Mouse (Mus musculus) megakaryocyte-erythroid progenitor cell, adult 5-6 weeks (primary cell): ENCODE measurements around the gene Epor. TPM values are rescaled to one million over a fixed set of nuclear protein-coding genes. Genes with fewer than 3 reads are reported as not detected.

Experiments used
- ATAC-seq: replicated peaks from 2 replicates; pipeline ENCODE4 v1.8.0; 2016; ENCODE audit warnings: mild to moderate bottlenecking, inconsistent platforms; ENCODE audit not compliant: severe bottlenecking, poor library complexity, low FRiP score, low TSS enrichment
- total RNA-seq, 2 experiments: library from RNA; stranded (forward) in 1 of 2; stranded (reverse) in 1 of 2; fragments of 200-1000, 215-1000 nt in 1 of 2; fragments of >200 nt in 1 of 2; fragmentation: Nextera tagmentation in 1 of 2; gene quantifications; 2 replicates each; pipeline ENCODE4 v1.2.3; 2014 to 2017

Epor gene
- total RNA-seq, 2 experiments from 2014 or later, result 48.6 to 131 TPM

- no peak for ATAC-seq
These were observed 44.5 kb downstream of the Epor start for GRCm38 (mm10) chr9:21918692-21919384.

- peak; percentile 96 for ATAC-seq
These were observed 45.2 kb downstream of the Epor start, which contains the start of gene Rab3d for GRCm38 (mm10) chr9:21918035-21918592. Gene Rab3d, minus strand, starts transcription at chr9:21918192.

- peak; percentile 18; the same call in 1 of the 2 replicates for ATAC-seq
These were observed 45.7 kb downstream of the Epor start for GRCm38 (mm10) chr9:21917493-21918034.

- no peak for ATAC-seq
These were observed 46.3 kb downstream of the Epor start for GRCm38 (mm10) chr9:21916851-21917492.

- no peak for ATAC-seq
These were observed 53.7 kb downstream of the Epor start for GRCm38 (mm10) chr9:21909474-21910223.

Other genes starting within 250 kb of the Epor start
- 8.4 and 14.8 TPM in 2 replicates for gene Ldlr, start 240.0 kb downstream of the Epor start, total RNA-seq (2014; fragmentation: Nextera tagmentation)
- gene Ldlr, start 240.0 kb downstream of the Epor start, total RNA-seq (2017), result 11.5 and 13.9 TPM in 2 replicates
- 49.0 and 79.0 TPM in 2 replicates for gene Spc24, start 203.2 kb downstream of the Epor start, total RNA-seq (2014; fragmentation: Nextera tagmentation)
- 77.1 and 107 TPM in 2 replicates for gene Spc24, start 203.2 kb downstream of the Epor start, total RNA-seq (2017)
- 0.61 TPM in 1 of 2 replicates, not detected in the other for gene Kank2, start 164.8 kb downstream of the Epor start, total RNA-seq (2014; fragmentation: Nextera tagmentation)
- 0.23 TPM in 1 of 2 replicates, not detected in the other for gene Kank2, start 164.8 kb downstream of the Epor start, total RNA-seq (2017)
- gene Angptl8, start 128.0 kb downstream of the Epor start, total RNA-seq (2014; fragmentation: Nextera tagmentation), result not detected in 2 replicates
- not detected in 2 replicates for gene Angptl8, start 128.0 kb downstream of the Epor start, total RNA-seq (2017)
- 0.37 and 0.57 TPM in 2 replicates for gene Dock6, start 110.9 kb downstream of the Epor start, total RNA-seq (2014; fragmentation: Nextera tagmentation)
- gene Dock6, start 110.9 kb downstream of the Epor start, total RNA-seq (2017), result 0.15 and 0.23 TPM in 2 replicates
- 4.9 and 8.7 TPM in 2 replicates for gene Rab3d, start 45.3 kb downstream of the Epor start, total RNA-seq (2014; fragmentation: Nextera tagmentation)
- gene Rab3d, start 45.3 kb downstream of the Epor start, total RNA-seq (2017), result 8.1 and 8.6 TPM in 2 replicates
- gene Ccdc159, start 36.0 kb downstream of the Epor start, total RNA-seq (2014; fragmentation: Nextera tagmentation), result not detected in 2 replicates
- 0.46 TPM in 1 of 2 replicates, not detected in the other for gene Ccdc159, start 36.0 kb downstream of the Epor start, total RNA-seq (2017)
- 9.1 and 11.4 TPM in 2 replicates for gene Tmem205, start 36.0 kb downstream of the Epor start, total RNA-seq (2014; fragmentation: Nextera tagmentation)
- 4.1 and 8.5 TPM in 2 replicates for gene Tmem205, start 36.0 kb downstream of the Epor start, total RNA-seq (2017)
- gene Plppr2, start 26.5 kb downstream of the Epor start, total RNA-seq (2014; fragmentation: Nextera tagmentation), result not detected in 2 replicates
- not detected in 2 replicates for gene Plppr2, start 26.5 kb downstream of the Epor start, total RNA-seq (2017)
- gene Swsap1, start 7.8 kb downstream of the Epor start, total RNA-seq (2014; fragmentation: Nextera tagmentation), result 4.1 and 9.1 TPM in 2 replicates
- 1.2 and 4.8 TPM in 2 replicates for gene Swsap1, start 7.8 kb downstream of the Epor start, total RNA-seq (2017)
- gene Rgl3, start 25.9 kb upstream of the Epor start, total RNA-seq (2014; fragmentation: Nextera tagmentation), result not detected in 2 replicates
- gene Rgl3, start 25.9 kb upstream of the Epor start, total RNA-seq (2017), result not detected in 2 replicates
- 1.2 TPM in 1 of 2 replicates, not detected in the other for gene Ccdc151, start 39.1 kb upstream of the Epor start, total RNA-seq (2014; fragmentation: Nextera tagmentation)
- not detected in 2 replicates for gene Ccdc151, start 39.1 kb upstream of the Epor start, total RNA-seq (2017)
- 45.7 and 56.7 TPM in 2 replicates for gene Prkcsh, start 39.3 kb upstream of the Epor start, total RNA-seq (2014; fragmentation: Nextera tagmentation)
- gene Prkcsh, start 39.3 kb upstream of the Epor start, total RNA-seq (2017), result 102 and 107 TPM in 2 replicates
- gene Elavl3, start 88.5 kb upstream of the Epor start, total RNA-seq (2014; fragmentation: Nextera tagmentation), result not detected in 2 replicates
- not detected in 2 replicates for gene Elavl3, start 88.5 kb upstream of the Epor start, total RNA-seq (2017)
- not detected in 2 replicates for gene Gm49318, start 107.8 kb upstream of the Epor start, total RNA-seq (2014; fragmentation: Nextera tagmentation)
- gene Gm49318, start 107.8 kb upstream of the Epor start, total RNA-seq (2017), result not detected in 2 replicates
- gene Zfp653, start 107.9 kb upstream of the Epor start, total RNA-seq (2014; fragmentation: Nextera tagmentation), result 10.0 and 11.0 TPM in 2 replicates
- 4.2 and 9.0 TPM in 2 replicates for gene Zfp653, start 107.9 kb upstream of the Epor start, total RNA-seq (2017)
- 35.7 and 37.0 TPM in 2 replicates for gene Ecsit, start 121.9 kb upstream of the Epor start, total RNA-seq (2014; fragmentation: Nextera tagmentation)
- 18.6 and 36.6 TPM in 2 replicates for gene Ecsit, start 121.9 kb upstream of the Epor start, total RNA-seq (2017)
- not detected in 2 replicates for gene Cnn1, start 135.7 kb upstream of the Epor start, total RNA-seq (2014; fragmentation: Nextera tagmentation)
- gene Cnn1, start 135.7 kb upstream of the Epor start, total RNA-seq (2017), result 0.19 TPM in 1 of 2 replicates, not detected in the other
- gene Elof1, start 153.7 kb upstream of the Epor start, total RNA-seq (2014; fragmentation: Nextera tagmentation), result 95.3 and 98.7 TPM in 2 replicates
- gene Elof1, start 153.7 kb upstream of the Epor start, total RNA-seq (2017), result 31.1 and 51.7 TPM in 2 replicates
- 11.3 and 19.4 TPM in 2 replicates for gene Acp5, start 172.2 kb upstream of the Epor start, total RNA-seq (2014; fragmentation: Nextera tagmentation)
- gene Acp5, start 172.2 kb upstream of the Epor start, total RNA-seq (2017), result 2.2 and 6.5 TPM in 2 replicates
- gene Pigyl, start 193.3 kb upstream of the Epor start, total RNA-seq (2014; fragmentation: Nextera tagmentation), result 31.2 and 49.5 TPM in 2 replicates
- gene Pigyl, start 193.3 kb upstream of the Epor start, total RNA-seq (2017), result 22.3 and 42.3 TPM in 2 replicates
- not detected in 2 replicates for gene Zfp872, start 224.6 kb upstream of the Epor start, total RNA-seq (2014; fragmentation: Nextera tagmentation)
- not detected in 2 replicates for gene Zfp872, start 224.6 kb upstream of the Epor start, total RNA-seq (2017)